Mouse (Mus musculus) brown adipose tissue, adult 24 weeks (tissue): ENCODE data around the gene Nek6. TPM values are rescaled to one million over a fixed set of nuclear protein-coding genes. Genes with fewer than 3 reads are reported as not detected.

Experiments used
- H3K27ac ChIP-seq: fragments of 200-500 bp; replicated peaks from 2 replicates; pipeline ENCODE4 v1.5.1; 2012; ENCODE audit warnings: low read depth, mild to moderate bottlenecking, low read length
- H3K4me1 ChIP-seq: fragments of 200-500 bp; 2 replicates; pipeline ENCODE4 v1.6.1; 2012; ENCODE audit warnings: low read length, mixed read lengths; ENCODE audit not compliant: control insufficient read depth, insufficient read depth, insufficient read length
- H3K4me3 ChIP-seq: fragments of 200-500 bp; 2 replicates; pipeline ENCODE4 v1.5.1; 2012; ENCODE audit warnings: low read depth, mild to moderate bottlenecking, low read length, moderate library complexity; ENCODE audit not compliant: insufficient read depth
- polyA plus RNA-seq: library from polyadenylated mRNA; stranded (reverse); fragments of >200 nt; gene quantifications from 2 replicates; pipeline ENCODE4 v1.2.4, GENCODE M21; 2012; ENCODE audit not compliant: missing spikeins, insufficient read depth, insufficient read length

The Nek6 gene
- polyA plus RNA-seq, 1 experiment = 8.5 TPM

GRCm38 (mm10) chr2:38485957-38486931, 25.2 kb upstream of the Nek6 start:
- no peak overlapping the region for H3K4me3 ChIP-seq
- peaks cover 16% of the 10 kb centered on the region for H3K4me1 ChIP-seq
- peak overlapping the region; percentile 58 for H3K27ac ChIP-seq

- H3K4me1 ChIP-seq = no peaks in the 10 kb centered on the region
- no peak overlapping the region for H3K4me3 ChIP-seq
- H3K27ac ChIP-seq = no peak overlapping the region
Measured at GRCm38 (mm10) chr2:38497594-38497993, 13.8 kb upstream of the Nek6 start.

DNA sequence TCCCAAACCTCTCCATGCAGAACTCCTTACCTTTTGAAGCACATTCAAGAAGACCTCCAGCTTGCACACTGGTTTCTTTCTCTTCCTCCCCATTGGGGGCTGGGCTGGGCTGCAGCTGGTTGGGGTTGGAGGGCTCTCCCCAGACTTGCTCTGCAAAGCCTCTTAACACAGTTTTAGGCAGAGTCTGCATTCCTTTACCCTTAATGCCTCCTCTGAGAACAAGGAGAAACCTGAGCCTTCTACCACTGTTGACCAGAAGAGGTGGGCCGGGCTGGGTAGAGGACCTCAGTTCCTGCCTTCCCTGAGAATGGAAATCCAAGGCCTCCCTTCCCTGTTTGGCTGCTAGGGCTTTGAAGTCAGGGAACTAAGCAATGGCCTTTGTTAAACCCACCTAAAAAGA, 9.8 kb upstream of the Nek6 start:
- H3K27ac ChIP-seq = no peak overlapping the region
- no peak overlapping the region for H3K4me3 ChIP-seq
- no peaks in the 10 kb centered on the region for H3K4me1 ChIP-seq

GRCm38 (mm10) chr2:38502123-38502522, 9.3 kb upstream of the Nek6 start:
- H3K4me3 ChIP-seq = no peak overlapping the region
- H3K27ac ChIP-seq = no peak overlapping the region
- no peaks in the 10 kb centered on the region for H3K4me1 ChIP-seq

DNA sequence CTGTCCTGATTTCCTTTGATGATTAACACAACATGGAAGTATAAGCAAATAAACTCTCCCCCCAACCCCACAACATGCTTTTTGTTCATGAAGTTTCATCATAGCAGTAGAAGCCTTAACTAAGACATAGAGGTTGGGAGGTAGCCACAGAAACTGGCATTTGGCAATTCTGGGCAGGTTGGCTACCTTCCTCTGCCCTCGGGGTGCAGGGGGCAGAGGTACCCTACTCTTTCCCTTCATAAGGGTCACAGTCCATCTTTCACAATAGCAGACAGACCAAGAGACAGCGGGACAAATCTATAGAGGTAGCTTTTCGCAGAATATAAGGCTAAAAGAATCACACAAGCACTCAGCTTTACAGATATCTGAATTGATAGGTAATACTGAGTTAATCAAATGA, 8.7 kb upstream of the Nek6 start:
- Histone ChIP-seq H3K4me3 (no peak overlapping the region), H3K27ac (no peak overlapping the region), H3K4me1 (no peaks in the 10 kb centered on the region)

GRCm38 (mm10) chr2:38504311-38504710, 7.1 kb upstream of the Nek6 start:
- H3K27ac ChIP-seq = no peak overlapping the region
- no peaks in the 10 kb centered on the region for H3K4me1 ChIP-seq
- no peak overlapping the region for H3K4me3 ChIP-seq

GRCm38 (mm10) chr2:38507181-38507580, 4.3 kb upstream of the Nek6 start:
- no peak overlapping the region for H3K27ac ChIP-seq
- peaks cover 8% of the 10 kb centered on the region; the same call in 1 of the 2 replicates for H3K4me1 ChIP-seq
- no peak overlapping the region for H3K4me3 ChIP-seq

- H3K4me1 ChIP-seq = peaks cover 18% of the 10 kb centered on the region; the same call in 1 of the 2 replicates
- H3K4me3 ChIP-seq = no peak overlapping the region
- H3K27ac ChIP-seq = peak overlapping the region; percentile 30; the same call in 1 of the 2 replicates
Measured at GRCm38 (mm10) chr2:38509004-38509719, 2.3 kb upstream of the Nek6 start.

- Histone ChIP-seq H3K4me1 (peaks cover 27% of the 10 kb centered on the region), H3K4me3 (no peak overlapping the region), H3K27ac (peak overlapping the region; percentile 30; the same call in 1 of the 2 replicates)
Measured at GRCm38 (mm10) chr2:38510120-38510519, 1.3 kb upstream of the Nek6 start.

DNA sequence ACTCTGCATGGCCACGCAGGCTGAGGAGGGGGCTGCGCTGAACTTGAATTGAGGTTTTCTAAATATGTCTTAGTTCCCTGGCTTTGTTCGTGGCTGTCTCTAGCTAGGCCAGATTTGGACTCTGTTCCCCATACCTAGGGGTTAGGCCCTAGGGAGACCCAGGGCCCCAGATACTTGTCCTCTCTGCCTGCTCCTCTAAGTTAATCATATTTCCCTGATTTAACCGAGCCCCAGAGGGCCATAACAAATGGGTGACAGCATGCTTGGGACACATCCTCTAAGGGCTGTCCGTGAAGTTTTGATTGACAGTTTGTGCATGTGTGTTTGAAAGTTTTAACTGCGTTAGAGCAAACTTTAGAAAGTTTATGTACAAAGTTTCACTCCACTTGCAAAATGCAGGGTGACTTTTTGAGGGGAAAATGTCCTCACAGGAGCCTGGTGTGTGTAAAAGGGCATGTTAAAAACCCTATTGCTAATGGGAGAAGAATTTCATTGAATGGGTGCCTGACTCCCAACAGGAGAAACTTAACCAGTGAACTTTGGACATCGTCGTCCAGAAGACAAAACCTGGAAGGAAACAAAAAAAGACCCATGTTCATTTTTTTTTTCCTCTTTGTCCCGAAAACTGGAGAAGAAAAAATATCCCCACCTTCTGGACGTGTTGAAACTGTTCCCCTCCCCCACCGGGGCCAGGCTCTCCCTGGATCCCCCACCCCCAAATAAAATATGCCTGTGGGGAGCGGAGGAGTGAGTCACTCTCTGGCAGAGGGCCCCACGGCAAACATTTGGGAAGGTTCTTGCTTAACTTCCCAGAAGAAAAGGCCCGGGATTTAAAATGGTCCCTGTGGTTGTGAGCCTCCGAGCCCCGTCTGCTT, 1.1 kb downstream of the Nek6 start:
- H3K4me1 ChIP-seq = peaks cover 46% of the 10 kb centered on the region
- H3K4me3 ChIP-seq = peak overlapping the region; percentile 92
- peak overlapping the region; percentile 96 for H3K27ac ChIP-seq

GRCm38 (mm10) chr2:38513183-38513529, 1.7 kb downstream of the Nek6 start:
- peak overlapping the region; percentile 92 for H3K4me3 ChIP-seq
- H3K27ac ChIP-seq = peak overlapping the region; percentile 96
- peaks cover 48% of the 10 kb centered on the region for H3K4me1 ChIP-seq

- H3K4me3 ChIP-seq = no peak overlapping the region
- H3K27ac ChIP-seq = peak overlapping the region; percentile 2; the same call in 1 of the 2 replicates
- peaks cover 59% of the 10 kb centered on the region for H3K4me1 ChIP-seq
Measured at GRCm38 (mm10) chr2:38514411-38514810, 3.0 kb downstream of the Nek6 start.

DNA sequence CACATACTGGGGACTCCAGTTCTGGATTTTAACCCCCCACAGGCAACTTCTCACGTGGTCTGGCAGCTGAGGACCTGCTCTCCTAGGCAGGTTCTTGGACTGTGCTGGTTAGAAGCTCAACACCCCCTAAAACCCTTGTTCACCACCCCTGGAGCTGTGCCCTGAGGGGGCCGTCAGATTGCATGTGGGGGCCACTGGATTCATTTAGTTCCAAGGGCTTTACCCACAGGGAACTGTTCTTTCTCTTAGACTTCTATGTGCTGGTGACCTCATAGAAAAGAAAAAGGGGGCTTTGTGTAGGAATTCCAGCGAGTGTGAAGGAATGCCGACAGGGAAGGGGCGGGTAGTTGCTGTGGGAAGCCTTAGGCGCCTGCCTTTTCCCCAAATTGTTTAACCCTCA, 4.0 kb downstream of the Nek6 start:
- Histone ChIP-seq H3K4me3 (no peak overlapping the region), H3K4me1 (peaks cover 58% of the 10 kb centered on the region), H3K27ac (peak overlapping the region; percentile 43; the same call in 1 of the 2 replicates)

DNA sequence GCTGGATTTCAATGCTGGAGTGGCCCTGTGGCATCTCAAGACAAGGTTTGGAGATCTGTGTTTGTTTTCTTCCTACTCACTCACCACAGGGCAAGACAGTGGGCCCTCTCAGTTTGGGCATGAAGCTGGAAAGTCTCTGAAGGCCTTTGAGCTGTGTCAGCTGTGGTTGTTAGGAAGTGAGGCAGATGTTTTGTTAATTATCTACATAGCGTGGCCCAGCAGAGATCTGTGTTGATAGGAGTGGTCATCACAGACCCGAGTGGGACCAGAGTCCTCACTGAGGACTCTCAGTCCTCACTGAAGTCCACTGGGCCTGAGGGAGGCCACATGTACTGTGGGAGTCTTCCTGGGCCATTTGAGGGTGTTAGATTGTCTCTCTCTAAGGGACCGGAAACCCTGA, 5.0 kb downstream of the Nek6 start:
- peaks cover 58% of the 10 kb centered on the region for H3K4me1 ChIP-seq
- H3K4me3 ChIP-seq = no peak overlapping the region
- H3K27ac ChIP-seq = peak overlapping the region; percentile 64

GRCm38 (mm10) chr2:38517045-38517444, 5.6 kb downstream of the Nek6 start:
- Histone ChIP-seq H3K27ac (peak overlapping the region; percentile 64), H3K4me1 (peaks cover 63% of the 10 kb centered on the region), H3K4me3 (no peak overlapping the region)
